Mouse (Mus musculus) A20 (cell line): ENCODE data around the gene Aifm2.

Source experiments
- DNase-seq: peaks from one replicate; pipeline ENCODE4 v3.0.0-alpha.2; 2011; ENCODE audit warnings: low read depth, low spot score

Aifm2 gene

DNA sequence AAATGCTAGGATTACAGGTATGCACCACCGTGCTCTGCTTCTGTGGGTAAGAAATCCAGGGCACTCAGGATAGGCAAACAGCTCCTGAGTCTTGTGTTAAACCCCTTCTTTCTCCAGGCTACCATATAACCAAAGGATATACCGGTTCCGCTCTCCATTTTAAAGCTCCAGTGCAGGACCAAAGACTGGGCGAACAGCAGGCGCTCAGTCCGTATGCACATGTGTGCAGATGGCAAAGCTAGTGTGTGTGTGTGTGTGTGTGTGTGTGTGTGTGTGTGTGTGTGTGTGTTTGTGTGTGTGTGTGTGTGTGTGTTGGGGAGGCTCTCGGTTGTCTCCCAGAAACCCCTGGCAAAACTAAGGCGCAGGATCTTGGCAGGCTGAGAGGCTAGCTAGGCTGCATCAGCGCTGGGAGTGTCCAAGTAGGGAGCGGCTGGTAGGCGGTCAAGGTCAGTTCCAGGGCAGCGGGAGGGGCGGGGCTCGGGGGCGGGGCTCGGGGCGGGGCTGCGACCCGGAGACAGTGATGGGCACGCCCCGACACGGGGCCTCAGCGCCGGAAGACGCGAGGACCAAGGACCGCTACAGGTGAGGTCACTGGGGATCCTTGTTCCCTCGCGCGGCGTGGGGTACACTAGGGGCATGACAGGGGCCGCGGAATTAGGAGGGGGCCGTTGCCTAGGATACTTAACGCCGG is at the start of gene Aifm2:
Gene Aifm2, plus strand, starts transcription at position 493 of the 691 bp plus-strand sequence.
- peak; percentile 71 for DNase-seq

DNA sequence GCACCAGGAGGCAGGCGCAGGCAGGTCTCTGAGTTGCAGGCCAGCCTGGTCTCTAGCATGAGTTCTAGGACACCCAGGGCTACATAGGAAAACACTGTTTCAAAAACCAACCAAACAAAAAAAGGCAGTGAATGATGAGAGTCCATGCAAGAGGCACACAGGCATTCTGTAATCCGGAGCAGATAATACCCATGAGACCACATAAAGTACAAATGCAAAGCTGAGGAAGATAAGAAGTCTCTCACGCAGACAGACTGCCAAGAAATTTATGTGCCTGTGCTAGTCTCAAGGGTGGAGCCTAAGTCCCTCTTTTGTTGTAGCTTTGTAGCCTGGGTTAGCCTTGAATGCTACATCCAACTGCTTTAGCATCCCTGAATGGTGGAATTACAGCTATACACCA is 49.4 kb upstream of the Aifm2 start:
- no peak for DNase-seq

DNA sequence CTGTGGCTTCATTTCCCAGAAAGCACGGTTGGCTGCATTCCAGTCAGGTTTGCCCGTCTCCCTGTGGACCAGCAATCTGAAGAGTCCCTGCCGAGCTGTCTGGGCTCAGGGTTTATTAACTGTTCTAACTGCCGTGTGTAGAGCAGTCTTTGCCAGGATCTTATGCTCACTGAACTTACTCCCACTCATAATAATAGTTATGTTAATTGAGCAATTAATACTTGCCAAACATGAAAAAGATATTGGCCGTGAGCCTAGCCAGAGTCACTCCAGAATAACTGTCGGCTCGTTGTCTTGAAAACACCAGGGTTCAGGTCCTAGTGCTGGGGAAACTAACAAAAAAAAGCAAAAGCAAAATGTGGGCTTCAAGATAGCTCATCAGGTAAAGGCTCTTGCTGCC is 45.8 kb upstream of the Aifm2 start:
- no peak for DNase-seq

DNA sequence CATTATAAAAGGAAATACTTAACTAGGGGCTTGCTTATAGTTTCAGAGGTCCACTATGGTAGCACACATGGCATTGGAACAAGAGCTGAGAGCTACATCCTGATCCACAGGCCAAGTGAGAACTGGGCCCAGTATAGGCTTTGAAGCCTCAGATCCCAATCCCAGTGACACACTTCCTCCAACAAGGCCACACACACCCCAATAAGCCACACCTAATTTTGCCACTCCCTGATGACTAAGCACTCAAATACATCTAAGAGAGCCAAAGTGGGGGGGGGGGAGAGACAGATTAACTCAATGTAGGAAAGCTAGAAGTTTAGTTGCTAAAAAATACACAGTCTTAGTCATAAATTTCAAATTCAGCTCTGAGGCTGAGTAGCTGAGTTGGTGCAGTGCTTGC is 45.2 kb upstream of the Aifm2 start:
- DNase-seq: no peak

DNA sequence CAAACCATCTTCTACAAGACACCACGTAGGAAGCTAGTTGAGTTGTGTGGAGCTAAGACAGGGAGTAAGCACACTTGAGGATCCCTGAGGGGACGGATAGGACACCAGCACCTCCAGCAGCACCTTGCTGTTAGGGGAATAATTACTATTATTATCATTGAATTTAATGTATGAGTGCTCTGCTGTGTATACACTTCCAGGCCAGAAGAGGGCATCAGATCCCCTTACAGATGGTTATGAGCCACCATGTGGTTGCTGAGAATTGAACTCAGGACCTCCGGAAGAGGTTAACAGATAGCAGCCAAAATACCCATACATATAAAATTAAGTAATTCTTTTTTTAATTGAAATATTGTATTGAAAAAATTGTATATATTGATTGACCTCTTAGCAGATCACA is 44.3 kb upstream of the Aifm2 start:
- DNase-seq: peak; percentile 46

DNA sequence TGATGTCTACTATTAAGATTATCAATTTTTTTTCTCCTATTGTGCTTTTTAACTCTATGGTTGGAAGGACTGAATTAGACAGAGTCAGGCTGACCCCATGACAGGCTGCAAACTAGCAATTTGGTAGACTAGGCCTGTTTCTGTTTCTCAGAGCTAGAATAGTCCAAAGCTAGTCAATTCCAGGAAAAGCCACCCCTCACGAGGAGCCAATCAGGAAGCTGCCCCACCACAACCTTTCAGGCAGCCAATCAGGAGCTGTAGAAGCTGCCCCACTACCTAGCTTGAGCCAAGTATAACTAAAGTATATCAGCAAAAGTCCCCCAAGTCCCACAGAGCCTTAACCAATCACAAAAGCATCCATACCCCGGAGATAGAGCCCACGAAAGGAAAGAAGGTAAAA is 39.1 kb upstream of the Aifm2 start:
- no peak for DNase-seq

DNA sequence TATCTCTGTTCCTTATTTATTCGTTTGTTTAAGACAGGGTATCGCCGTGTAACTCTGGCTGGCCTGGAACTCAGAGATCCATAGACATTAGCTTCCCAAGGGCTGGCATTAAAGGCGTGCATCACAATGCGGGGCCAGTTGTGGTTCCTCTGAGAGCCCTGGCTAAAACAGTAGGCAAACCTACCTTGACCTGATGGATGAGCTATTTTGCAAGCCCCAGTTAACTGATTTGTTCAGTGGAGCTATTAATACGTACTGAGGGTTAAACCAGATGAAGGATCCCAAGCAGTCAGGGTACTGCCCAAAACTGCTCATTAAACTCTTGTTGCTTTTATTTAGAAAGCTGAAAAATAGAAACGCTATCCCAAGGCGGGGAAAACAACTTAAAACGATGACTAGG is 35.5 kb upstream of the Aifm2 start:
- no peak for DNase-seq

DNA sequence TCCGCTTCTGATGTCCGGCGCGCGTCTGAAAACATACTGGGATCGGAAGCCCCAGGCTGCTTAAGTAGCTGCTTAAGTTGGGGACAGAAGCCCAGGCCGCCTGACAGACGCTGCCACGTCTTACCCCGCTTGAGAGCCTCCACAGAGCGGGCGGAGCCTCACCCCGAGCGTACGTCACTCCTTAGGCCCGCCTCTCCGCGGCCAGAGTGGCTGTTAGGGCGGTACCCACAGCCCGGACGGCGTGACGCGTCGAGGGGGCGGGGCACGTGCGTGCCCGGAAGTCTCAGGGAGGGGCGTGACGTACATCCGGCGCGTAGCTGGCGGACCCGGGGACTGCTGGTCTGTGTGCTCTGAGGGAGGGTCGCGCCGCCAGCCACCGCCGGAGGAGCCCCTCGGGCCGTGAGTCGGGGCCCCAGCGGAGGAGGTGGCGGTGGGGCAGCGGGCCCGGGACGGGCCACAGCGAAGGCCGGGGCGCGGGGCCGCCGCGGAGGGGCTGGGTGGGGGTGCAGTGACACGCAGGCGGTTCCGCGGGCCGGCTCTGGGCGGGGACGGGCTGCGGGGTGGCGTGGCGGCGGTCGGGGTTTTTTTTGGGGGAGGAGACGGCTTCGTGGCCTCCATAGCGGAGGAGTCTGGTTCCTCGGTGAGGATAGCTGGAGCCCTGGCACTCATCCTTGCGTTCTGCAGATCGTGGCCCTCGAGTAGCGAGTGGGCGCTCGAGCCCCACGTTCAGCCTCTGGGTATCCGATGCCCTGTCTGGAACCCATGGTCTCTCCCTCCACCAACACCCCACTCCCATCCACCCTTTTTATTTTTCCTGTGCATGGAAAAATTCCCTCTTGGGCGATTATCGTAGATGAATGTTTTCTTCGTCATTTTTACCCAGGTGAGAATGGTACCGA is 34.8 kb upstream of the Aifm2 start, which contains the start of gene Sar1a:
Gene Sar1a, plus strand, starts transcription at position 285 of the 899 bp plus-strand sequence.
- peak; percentile 98 for DNase-seq

DNA sequence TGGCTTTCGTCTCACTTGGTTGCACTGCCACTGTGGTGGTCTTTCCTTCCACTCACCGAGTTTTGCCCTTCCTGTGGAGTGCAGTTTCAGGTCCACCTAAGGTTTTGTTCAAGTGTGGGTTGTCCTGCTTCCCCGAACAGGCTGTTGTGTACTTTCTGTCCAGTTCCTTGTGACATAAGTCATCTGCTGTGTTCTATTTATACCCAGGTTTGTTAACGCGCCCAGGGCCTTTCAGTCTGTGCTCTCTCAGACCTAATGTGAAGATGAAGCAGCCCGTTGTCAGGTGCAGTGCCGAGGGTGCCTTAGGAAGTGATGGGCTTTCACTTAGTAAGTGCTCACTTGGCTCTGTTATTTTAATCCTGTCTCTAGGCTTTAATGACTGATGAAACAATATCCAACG is 25.7 kb upstream of the Aifm2 start:
- DNase-seq: no peak

DNA sequence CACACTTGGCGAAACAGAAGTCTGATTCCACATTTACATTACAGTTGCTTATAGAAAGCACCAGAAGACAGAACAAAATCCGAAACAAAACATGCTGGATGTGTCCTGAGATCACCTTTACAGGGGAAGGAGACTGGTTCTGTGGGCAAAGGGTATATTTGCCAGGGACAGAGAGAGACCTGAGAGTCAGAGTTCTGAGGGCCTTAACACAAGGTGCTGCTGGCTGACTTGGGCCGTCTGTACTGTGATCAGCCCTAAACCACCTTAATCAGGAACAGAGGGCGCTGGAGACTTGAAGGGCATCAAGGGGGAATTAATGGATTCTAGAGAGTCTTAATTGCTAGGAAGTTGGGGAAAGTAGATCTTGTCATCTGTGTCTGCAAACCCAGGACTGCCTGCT is 21.5 kb upstream of the Aifm2 start:
- no peak for DNase-seq

DNA sequence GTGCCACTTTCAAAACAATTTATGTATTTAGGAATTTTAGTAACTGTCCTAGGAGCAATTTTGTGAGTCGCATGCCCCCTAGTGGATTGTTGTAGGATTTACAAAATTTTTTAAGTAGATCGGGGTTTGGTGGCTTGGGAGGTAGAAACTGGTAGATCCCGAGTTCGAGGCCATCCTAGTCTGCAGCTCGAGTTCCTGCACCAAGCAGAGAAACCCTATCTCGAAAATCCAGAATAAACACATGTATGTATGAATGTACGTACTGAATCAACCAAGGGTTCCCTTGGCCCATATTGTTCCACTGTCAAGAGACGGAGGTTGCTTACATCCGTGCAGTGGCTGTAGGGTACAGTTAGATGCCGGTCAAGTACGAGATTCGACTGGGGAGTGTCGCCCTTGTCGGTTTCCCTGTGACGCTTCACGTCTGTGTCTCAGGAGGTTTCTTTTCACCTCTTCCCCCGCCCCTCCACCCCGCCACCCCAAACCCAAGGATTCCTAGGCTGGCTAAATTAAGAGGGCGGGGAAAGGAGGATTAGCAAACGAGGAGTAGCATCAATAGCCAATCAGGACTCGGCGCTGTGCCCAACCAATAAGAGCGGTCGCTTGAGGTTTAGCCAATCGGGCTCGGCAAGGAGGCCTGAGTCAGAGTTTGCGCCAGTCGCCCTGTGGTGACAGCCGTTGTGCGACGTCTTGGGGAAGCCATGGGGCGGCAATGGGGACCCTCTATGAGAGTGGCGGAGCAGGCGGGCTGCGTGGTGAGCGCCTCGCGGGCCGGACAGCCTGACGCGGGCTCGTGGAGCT is 20.0 kb upstream of the Aifm2 start, which contains the start of gene Tysnd1:
Gene Tysnd1, plus strand, starts transcription at position 645 of the 801 bp plus-strand sequence.
- DNase-seq: peak; percentile 96

DNA sequence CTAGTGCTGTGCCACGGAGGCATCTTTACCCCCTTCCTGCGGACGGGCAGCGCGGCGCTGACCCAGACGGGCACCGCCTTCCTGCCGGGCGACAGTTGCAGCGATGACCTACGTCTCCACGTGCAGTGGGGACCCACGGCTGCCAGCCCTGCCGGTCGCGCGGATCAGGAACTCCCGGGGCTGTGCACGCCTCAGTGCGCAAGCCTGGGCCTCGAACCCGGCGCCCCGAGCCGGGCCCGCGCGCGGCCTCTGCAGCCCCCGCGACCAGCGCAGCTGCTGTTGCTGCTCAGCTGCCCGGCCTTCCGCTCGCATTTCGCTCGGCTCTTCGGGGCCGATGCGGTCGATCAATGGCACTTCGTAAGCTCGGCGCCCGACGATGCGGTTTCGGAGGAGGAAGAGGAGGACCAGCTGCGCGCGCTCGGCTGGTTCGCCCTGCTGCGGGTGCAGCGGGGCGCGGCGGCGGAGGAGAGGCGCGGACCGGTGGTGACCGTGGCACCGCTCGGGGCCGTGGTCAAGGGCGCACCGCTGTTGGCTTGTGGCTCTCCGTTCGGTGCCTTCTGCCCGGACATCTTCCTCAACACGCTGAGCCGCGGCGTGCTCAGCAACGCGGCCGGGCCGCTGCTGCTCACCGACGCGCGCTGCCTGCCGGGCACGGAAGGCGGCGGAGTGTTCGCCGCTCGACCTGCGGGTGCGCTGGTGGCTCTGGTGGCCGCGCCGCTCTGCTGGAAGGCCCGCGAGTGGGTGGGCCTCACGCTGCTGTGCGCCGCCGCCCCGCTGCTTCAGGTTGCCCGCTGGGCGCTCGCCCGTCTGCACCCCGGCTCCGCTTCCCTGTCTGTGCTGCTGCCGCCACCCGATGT is 19.1 kb upstream of the Aifm2 start:
- peak; percentile 57 for DNase-seq

DNA sequence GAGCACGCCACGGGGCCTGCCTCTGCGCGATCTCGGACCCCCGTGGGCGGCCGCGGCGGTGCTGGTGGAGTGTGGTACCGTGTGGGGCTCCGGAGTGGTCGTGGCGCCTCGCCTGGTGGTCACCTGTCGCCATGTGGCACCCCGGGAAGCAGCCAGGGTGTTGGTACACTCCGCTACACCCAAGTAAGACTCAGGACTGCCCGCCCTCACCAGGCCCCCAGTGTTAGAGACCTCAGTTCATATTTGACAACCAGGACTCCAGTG is 18.6 kb upstream of the Aifm2 start:
- peak; percentile 17 for DNase-seq

DNA sequence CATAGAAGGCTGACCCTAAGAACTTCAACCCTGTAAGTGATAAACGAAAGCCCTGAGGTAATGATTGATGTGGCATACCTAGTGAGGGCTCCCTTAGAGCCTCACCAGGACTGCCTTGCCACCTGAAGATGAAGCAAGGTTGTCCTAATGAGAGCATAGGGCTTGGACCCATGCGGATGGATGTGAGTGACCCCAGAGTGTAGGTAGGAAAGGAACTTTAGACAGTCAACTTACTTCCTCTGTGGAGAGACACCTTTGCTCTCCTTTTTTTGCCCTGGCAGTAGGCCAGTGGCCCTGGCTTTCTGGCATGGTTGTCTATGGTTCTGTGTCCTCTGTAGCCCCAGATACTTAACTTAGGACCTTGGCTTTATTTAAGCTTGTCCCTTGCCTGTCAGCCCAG is 18.0 kb upstream of the Aifm2 start:
- DNase-seq: no peak

DNA sequence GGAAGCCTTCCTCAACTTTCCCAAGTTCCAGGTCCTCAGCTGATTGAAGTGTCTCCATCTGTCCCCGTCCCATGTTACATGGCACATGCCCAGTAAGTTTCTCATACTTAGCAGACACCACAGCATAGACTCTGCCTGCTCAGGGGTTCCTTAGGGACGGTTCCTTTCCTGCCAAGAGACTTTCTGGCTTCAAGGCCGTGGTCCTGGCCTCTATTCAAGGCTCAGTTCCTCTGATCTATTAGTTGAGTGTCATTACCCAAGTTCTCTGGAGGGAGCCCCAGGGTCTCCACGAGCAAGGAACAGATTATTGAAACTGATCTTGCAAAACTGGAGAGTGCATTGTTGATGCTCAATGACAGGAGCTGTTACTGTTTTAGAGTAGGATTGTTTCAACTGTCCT is 10.4 kb upstream of the Aifm2 start:
- DNase-seq: no peak

DNA sequence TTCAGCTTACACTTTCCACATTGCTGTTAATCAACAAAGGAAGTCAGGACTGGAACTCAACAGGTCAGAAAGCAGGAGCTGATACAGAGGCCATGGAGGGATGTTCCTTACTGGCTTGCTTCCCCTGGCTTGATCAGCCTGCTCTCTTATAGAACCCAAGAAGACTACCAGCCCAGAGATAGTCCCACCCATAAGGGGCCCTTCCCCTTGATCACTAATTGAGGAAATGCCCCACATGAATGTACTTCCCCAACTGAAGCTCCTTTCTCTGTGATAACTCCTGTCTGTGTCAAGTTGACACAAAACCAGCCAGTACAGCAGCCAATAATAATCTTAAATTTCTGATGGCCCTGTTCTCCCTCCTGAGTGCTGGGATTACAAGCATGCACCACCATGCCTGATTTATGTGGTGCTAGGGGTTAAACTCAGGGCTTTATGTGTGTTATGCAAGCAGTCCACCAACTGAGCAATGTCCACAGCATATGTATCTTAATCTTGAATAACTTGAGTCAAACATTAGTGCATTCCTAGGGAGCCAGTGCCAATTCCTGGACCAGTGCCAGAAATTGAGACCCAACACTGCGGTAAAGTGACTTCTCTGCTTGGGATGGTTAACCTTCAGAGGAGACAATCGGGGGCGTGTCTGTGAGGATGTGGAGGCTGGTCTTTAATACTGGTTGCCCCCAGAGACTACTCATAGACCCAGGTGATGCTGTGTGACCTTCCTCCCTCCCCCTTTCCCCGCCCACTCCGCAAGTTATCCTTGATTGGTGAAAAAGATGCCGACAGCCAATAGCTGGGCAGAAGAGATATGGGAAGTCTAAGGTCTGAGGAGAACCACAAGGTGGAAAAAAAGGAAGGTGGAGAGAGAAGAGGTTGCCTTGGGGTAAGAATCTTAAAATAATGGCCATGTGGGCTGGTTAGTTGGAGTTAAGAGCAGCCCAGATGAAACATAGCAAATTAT is 8.4 kb upstream of the Aifm2 start:
- DNase-seq: peak; percentile 56

DNA sequence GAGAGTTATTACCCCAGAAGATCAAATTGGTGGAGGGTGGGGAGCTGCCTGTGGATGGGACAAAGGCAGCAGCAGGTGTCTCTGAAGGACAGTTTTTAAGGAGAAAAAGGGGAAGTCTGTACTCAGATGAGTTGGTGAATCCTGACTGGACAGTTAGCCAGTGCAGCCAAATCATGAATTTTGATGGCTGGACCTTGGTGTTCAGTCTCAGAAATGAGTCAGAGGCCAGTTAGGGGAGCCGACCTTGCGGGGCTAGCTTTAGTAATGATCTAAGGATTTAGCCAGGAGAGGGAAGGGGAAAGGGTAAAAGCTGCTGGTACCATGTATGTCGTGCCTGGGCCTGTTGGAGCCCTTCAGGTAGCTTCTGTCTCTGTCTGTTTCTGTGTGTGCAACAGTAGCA is 1.5 kb upstream of the Aifm2 start:
- DNase-seq: no peak

DNA sequence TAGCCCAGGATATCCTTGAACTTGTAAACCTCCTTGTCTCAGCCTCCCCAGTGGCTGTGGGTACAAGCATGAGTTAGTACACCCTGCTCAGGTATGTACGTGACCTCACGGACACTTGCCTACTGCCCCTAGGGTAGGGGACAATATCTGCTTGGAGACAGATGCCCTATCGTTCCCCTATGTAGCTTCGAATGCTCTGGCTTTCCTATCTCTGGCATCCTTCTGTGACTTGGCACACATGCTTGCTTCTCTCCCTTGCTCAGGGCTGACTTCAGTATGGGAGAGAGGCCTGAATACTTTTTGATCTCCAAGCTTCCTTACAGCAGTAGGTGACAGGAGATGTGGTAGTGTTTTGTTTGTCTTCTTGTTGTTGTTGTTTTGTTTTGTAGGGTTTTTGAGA is 917 bp upstream of the Aifm2 start:
- no peak for DNase-seq

DNA sequence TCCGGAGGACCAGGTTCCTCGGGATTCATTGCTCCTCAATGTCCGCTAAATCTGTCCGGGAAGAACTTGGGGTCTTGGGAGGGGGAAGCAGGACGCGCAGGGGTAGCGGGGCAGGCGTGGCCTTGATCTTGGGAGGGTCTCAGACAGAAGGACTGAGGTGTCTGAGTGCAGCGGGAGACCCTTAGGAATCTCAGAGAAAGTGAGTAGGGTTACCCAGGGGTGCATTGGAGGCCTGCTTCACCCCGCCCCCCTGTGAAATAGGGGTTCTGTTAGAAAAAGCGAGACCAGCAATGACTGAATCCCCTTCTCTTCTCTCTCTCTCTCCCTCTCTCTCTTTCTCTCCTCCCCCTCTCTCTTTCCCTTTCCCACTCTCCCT is 387 bp downstream of the Aifm2 start:
- no peak for DNase-seq
